17 mouse cellular contexts compared by ENCODE assay signal in the genomic region with DNA sequence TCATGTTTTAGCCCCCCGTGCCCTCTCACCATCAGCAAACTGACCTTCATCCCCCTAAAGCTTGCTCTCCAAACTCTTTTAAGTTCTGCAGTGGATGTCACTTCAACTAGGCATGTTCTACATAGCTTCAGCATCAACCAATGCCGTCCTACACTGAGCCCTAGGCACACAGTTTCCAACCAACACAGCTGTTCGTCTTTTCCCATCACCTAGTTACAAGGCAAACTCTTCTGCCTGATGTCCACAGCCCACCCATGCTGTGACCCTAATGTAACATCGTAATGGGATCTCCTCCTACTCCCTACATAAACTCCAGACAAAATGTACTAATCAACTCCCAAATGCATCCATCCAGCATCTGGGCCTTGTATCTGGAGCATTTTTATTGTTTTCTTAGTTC.
"Had no signal": no experiment of that assay in that cellular context is flagged by ENCODE, and none has a peak within 500 bp of the region (broad histone marks: within the 10 kb centered on the region; RNA-seq: fewer than 3 reads in every experiment).

No protein-coding gene starts in this region.

- H3K27me3 ChIP-seq: liver, embryonic 13.5 days; midbrain, embryonic 13.5 days; neural tube, embryonic 13.5 days; stomach, embryonic 15.5 days had no signal

- H3K4me1 ChIP-seq: liver, embryonic 13.5 days; megakaryocyte, embryonic 14.5 days; midbrain, embryonic 10.5 days; midbrain, embryonic 13.5 days; stomach, embryonic 15.5 days had no signal

- DNase-seq: kidney, adult 2 months; kidney, postnatal 36 days; layer of hippocampus, postnatal 36 days; liver, embryonic 13.5 days; retina, postnatal 1 day; right cerebral cortex, postnatal 25 days; spleen, adult 18-20 months; thymus, postnatal 36 days had no signal

- ATAC-seq: intestine, postnatal 0 days; midbrain, embryonic 13.5 days; midbrain, embryonic 16.5 days had no signal

- H3K4me2 ChIP-seq: liver, embryonic 13.5 days; midbrain, embryonic 13.5 days; neural tube, embryonic 13.5 days; stomach, embryonic 15.5 days had no signal

- H3K9me3 ChIP-seq: liver, embryonic 13.5 days; megakaryocyte, embryonic 14.5 days; midbrain, embryonic 10.5 days; midbrain, embryonic 13.5 days; neural tube, embryonic 13.5 days; stomach, embryonic 15.5 days had no signal

- H3K27ac ChIP-seq: left cerebral cortex, adult 2 months; liver, embryonic 13.5 days; midbrain, embryonic 10.5 days; midbrain, embryonic 13.5 days; neural tube, embryonic 13.5 days; stomach, embryonic 15.5 days had no signal

- H3K4me3 ChIP-seq: left cerebral cortex, adult 2 months; liver, embryonic 13.5 days; megakaryocyte, embryonic 14.5 days; midbrain, embryonic 10.5 days; midbrain, embryonic 13.5 days; myocyte; neural tube, embryonic 13.5 days; stomach, embryonic 15.5 days had no signal

- H3K9ac ChIP-seq: liver, embryonic 13.5 days; midbrain, embryonic 13.5 days; neural tube, embryonic 13.5 days; stomach, embryonic 15.5 days had no signal

- H3K36me3 ChIP-seq: liver, embryonic 13.5 days; midbrain, embryonic 10.5 days; midbrain, embryonic 13.5 days; neural tube, embryonic 13.5 days; stomach, embryonic 15.5 days had no signal
